Mouse (Mus musculus) brain, embryonic 14.5 days (tissue): ENCODE data around the gene Flad1.

Experiments used
- CTCF ChIP-seq: fragments of 200-500 bp; IDR thresholded peaks from 2 replicates; pipeline ENCODE4 v1.5.1; 2012; ENCODE audit warnings: inconsistent platforms, mild to moderate bottlenecking, moderate library complexity, borderline replicate concordance; ENCODE audit not compliant: insufficient read depth, insufficient read length; ENCODE audit errors: extremely low read depth
- POLR2A ChIP-seq: fragments of 200-500 bp; IDR thresholded peaks from 2 replicates; pipeline ENCODE4 v1.6.1; 2012; ENCODE audit warnings: mild to moderate bottlenecking, inconsistent platforms, borderline replicate concordance; ENCODE audit not compliant: poor library complexity, insufficient read depth, insufficient read length, severe bottlenecking; ENCODE audit errors: extremely low read depth

DNA sequence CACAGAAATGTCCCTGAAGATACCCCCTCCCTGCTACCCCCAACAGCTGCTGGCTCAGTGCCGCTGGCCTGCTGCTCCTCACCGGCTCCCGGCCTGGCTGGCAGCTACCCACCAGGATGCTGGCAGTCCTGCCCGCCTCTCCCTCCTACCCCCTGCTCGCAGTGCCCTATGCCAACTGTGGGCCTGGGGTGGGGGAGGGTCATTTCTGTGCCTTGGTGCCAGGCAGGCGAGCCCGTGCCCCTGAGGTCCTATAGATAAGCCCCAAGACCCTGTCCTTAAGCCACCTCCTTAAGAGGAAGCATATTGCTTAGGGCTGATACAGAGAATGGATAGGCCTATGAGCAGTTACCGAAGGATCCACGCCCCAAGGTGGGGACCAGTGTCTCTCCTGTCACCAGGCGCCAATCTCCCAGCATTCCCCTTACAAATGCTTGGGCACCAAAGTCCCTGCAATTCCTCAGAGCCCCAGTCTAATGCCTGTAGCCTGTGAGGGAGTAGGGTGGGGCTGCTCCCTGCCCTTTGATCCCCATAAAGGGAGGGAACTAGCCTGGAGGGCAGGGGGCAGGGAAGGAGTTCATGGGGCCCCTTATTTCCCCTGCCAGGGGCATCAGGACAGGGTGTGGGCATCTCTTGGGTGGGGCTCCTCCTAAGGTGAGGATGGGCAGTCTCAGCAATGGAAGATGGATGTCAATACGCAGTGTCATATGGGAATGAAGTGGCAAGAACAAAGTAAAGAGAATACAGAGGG lies 23.4 kb downstream of the Flad1 start:
- TF ChIP-seq CTCF (no peak), POLR2A (no peak)
